Mouse (Mus musculus): ENCODE results near the gene 2410002F23Rik. TPM values are rescaled to one million over a fixed set of nuclear protein-coding genes. Genes with fewer than 3 reads are reported as not detected.
"Not testable (repeated sequence)": the region's sequence is repeated elsewhere in the genome, so short reads cannot be mapped to it uniquely, and the experiment has no call there.

Gene 2410002F23Rik
- polyA plus RNA-seq, 1 experiment = 40.9 TPM

DNA sequence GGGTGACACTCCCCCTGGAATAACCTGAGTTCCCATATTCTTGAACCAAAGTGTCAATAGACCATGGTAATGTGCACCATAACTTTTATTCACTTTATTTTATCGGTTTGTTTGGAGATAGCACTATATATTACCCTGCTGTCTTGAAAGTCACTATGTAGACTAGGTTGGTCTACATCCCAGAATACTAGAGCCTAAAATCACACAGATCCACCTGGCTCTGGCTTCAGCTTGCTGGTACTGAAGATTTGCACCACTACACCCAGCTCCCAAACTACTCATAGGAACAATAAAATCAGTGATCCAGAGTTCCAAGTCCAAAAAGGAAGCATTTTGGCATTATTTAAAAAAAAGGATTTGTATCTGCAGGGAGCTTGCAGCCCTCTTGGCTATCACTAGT, 30.9 kb upstream of the 2410002F23Rik start, which contains the start of gene Klk1b5:
Gene Klk1b5 (plus strand): TSS at position 301 of the 400 bp plus-strand sequence.
- no peak within 1 kb of the TSS for H3ac ChIP-seq (ENCODE audit: control insufficient read depth, insufficient read length)
- TF ChIP-seq POLR2AphosphoS2 (IDR thresholded peaks at IDR 0.05; ENCODE audit: insufficient read length, low read depth) = no peak
- TF ChIP-seq MYOD1 (IDR thresholded peaks at IDR 0.05; ENCODE audit: control insufficient read depth in 1 of 3, insufficient read length in 2 of 3, low read depth in 2 of 3) = no peak
- TF ChIP-seq USF1 (IDR thresholded peaks at IDR 0.05; ENCODE audit: low read depth) = no peak
- no peak for TF ChIP-seq TCF3 (IDR thresholded peaks at IDR 0.05; ENCODE audit: insufficient read length, low read depth)
- TF ChIP-seq MAX (IDR thresholded peaks at IDR 0.05; ENCODE audit: low read depth) = no peak
- TF ChIP-seq CEBPB (IDR thresholded peaks at IDR 0.05; ENCODE audit: insufficient read depth, poor library complexity, severe bottlenecking) = no peak
- no peak for TF ChIP-seq E2F4 (IDR thresholded peaks at IDR 0.05; ENCODE audit: insufficient read depth)
- no peak for TF ChIP-seq SRF (IDR thresholded peaks at IDR 0.05; ENCODE audit: control insufficient read depth, insufficient read length, low read depth)
- no peak for TF ChIP-seq REST (IDR thresholded peaks at IDR 0.05; ENCODE audit: insufficient read depth, insufficient read length)
- TF ChIP-seq POLR2A (IDR thresholded peaks at IDR 0.05; ENCODE audit: insufficient read length, low read depth) = no peak
- TF ChIP-seq TCF12 (IDR thresholded peaks at IDR 0.05; ENCODE audit: insufficient read depth, poor library complexity, severe bottlenecking) = no peak
- no peak for TF ChIP-seq MYOG (IDR thresholded peaks at IDR 0.05; ENCODE audit: control insufficient read depth in 1 of 3, insufficient read depth in 1 of 3, insufficient read length in 2 of 3, low read depth in 2 of 3)

DNA sequence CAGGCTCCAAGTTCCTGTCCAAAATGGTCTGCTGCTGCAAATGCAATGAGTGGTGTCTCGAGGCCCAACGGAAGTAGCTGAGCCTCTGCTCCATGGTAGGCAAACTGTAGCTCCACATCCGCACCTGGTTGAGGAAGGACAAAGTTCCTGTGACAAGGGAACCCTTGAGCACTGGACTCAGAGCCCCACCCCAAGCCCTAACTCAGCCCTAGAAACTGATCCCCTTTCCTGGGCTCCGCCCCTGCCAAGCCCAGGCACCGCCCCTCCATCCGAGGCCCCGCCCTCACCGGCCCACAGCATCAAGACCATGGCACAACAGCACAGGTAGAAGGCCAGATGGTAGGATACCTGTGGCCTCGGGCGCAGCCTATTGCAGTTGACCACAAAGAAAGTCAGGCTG, 24.9 kb upstream of the 2410002F23Rik start:
- not testable (repeated sequence) for H3K79me2 ChIP-seq (ENCODE audit: control insufficient read depth, insufficient read depth); H3ac ChIP-seq (ENCODE audit: control insufficient read depth, insufficient read length); H3K36me3 ChIP-seq (ENCODE audit: control insufficient read depth, insufficient read depth); H3K27me3 ChIP-seq (ENCODE audit: control insufficient read depth, insufficient read depth, insufficient read length); H3K4me2 ChIP-seq (ENCODE audit: low read depth); H3K4me3 ChIP-seq

More for the DNA sequence above, 30.9 kb upstream of the 2410002F23Rik start, which contains the start of gene Klk1b5:
- no peaks in the 10 kb centered on the region for H3K79me2 ChIP-seq (ENCODE audit: control insufficient read depth, insufficient read depth)
- no peak within 1 kb of the TSS for H3K4me2 ChIP-seq (ENCODE audit: low read depth)
- H3K27me3 ChIP-seq (ENCODE audit: control insufficient read depth, insufficient read depth, insufficient read length) = peaks cover 7% of the 10 kb centered on the region
- no peak within 1 kb of the TSS for H3K4me3 ChIP-seq
- H3K36me3 ChIP-seq (ENCODE audit: control insufficient read depth, insufficient read depth) = no peaks in the 10 kb centered on the region

DNA sequence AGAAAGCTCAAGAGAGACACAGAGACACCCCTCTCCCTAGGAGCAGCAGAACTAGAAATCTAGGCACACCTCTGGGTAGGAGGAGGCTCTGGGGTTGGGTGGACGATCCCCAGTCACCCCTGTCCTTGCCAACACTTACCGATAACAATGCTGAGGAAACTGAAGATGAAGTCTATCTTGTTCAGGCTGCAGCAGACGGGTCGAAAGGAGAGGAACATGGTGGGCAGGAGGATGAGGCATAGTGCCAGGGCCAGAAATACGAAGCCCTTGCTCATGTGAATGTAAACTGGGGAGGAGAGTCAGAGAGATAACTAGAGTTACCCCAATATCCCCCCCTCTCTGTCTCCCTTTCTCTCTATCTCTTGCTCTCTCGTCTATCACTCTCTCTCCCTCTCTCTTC, 24.2 kb upstream of the 2410002F23Rik start:
- H3ac ChIP-seq (ENCODE audit: control insufficient read depth, insufficient read length); H3K79me2 ChIP-seq (ENCODE audit: control insufficient read depth, insufficient read depth); H3K36me3 ChIP-seq (ENCODE audit: control insufficient read depth, insufficient read depth); H3K4me3 ChIP-seq; H3K4me2 ChIP-seq (ENCODE audit: low read depth): not testable (repeated sequence)
- peaks cover 12% of the 10 kb centered on the region for H3K27me3 ChIP-seq (ENCODE audit: control insufficient read depth, insufficient read depth, insufficient read length)

DNA sequence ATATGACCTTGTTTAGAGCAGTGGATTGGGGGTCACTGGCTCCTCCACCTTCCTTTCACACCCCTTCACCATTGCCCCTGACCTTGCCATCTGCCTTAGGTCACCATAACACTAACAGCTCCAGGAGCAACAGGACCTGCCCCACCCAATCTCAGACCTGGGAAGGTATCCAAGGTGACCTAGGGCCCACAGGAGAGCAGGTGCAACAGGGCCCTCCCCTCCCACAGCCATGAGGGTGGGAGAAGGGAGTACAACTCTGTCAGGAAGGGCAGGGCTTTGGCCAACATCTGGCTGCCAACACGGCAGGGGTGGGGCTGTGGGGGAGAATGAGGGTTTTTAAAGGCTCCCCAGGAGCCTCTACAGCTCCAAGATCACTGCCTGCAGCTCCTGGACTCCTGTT, 21.4 kb upstream of the 2410002F23Rik start, which contains the start of gene Klk1:
Gene Klk1 (plus strand): TSS at position 285 of the 400 bp plus-strand sequence.
- H3ac ChIP-seq (ENCODE audit: control insufficient read depth, insufficient read length) = no peak within 1 kb of the TSS
- no peak for TF ChIP-seq E2F4 (IDR thresholded peaks at IDR 0.05; ENCODE audit: insufficient read depth)
- no peak for TF ChIP-seq CEBPB (IDR thresholded peaks at IDR 0.05; ENCODE audit: insufficient read depth, poor library complexity, severe bottlenecking)
- TF ChIP-seq TCF3 (IDR thresholded peaks at IDR 0.05; ENCODE audit: insufficient read length, low read depth) = no peak
- no peak for TF ChIP-seq MYOG (IDR thresholded peaks at IDR 0.05; ENCODE audit: control insufficient read depth in 1 of 3, insufficient read depth in 1 of 3, insufficient read length in 2 of 3, low read depth in 2 of 3)
- TF ChIP-seq MAX (IDR thresholded peaks at IDR 0.05; ENCODE audit: low read depth) = no peak
- TF ChIP-seq MYOD1 (IDR thresholded peaks at IDR 0.05; ENCODE audit: control insufficient read depth in 1 of 3, insufficient read length in 2 of 3, low read depth in 2 of 3) = no peak
- TF ChIP-seq REST (IDR thresholded peaks at IDR 0.05; ENCODE audit: insufficient read depth, insufficient read length) = no peak
- TF ChIP-seq POLR2AphosphoS2 (IDR thresholded peaks at IDR 0.05; ENCODE audit: insufficient read length, low read depth) = no peak
- TF ChIP-seq USF1 (IDR thresholded peaks at IDR 0.05; ENCODE audit: low read depth) = no peak
- TF ChIP-seq SRF (IDR thresholded peaks at IDR 0.05; ENCODE audit: control insufficient read depth, insufficient read length, low read depth) = no peak
- no peak for TF ChIP-seq TCF12 (IDR thresholded peaks at IDR 0.05; ENCODE audit: insufficient read depth, poor library complexity, severe bottlenecking)
- TF ChIP-seq POLR2A (IDR thresholded peaks at IDR 0.05; ENCODE audit: insufficient read length, low read depth) = no peak
- no peaks in the 10 kb centered on the region for H3K79me2 ChIP-seq (ENCODE audit: control insufficient read depth, insufficient read depth)
- H3K27me3 ChIP-seq (ENCODE audit: control insufficient read depth, insufficient read depth, insufficient read length) = peaks cover 33% of the 10 kb centered on the region
- no peak within 1 kb of the TSS for H3K4me2 ChIP-seq (ENCODE audit: low read depth)
- H3K36me3 ChIP-seq (ENCODE audit: control insufficient read depth, insufficient read depth) = no peaks in the 10 kb centered on the region
- H3K4me3 ChIP-seq = no peak within 1 kb of the TSS

DNA sequence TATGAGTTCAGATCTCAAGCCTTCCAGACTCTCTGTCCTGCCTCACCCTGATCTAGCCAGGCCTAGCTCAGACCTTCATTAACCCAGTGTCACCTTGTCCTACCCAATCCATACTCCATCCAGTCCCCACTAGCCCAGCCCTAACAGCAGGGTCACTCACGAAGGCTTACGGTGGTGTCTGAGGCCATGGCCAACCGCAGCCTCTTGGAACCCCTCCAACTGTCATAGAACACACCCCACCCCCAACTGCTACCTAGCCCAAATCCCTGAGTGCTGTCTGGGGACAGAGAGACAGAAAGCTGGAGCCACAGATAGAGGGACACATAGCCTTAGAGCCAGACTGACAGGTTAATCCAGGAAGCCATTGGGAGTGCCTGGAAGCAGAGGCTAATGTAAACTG, 10.6 kb upstream of the 2410002F23Rik start, which contains the start of gene Gm36864:
Gene Gm36864 (plus strand): TSS at position 269 of the 400 bp plus-strand sequence.
- Histone ChIP-seq H3K27me3 (ENCODE audit: control insufficient read depth, insufficient read depth, insufficient read length) (peaks cover 30% of the 10 kb centered on the region), H3K36me3 (ENCODE audit: control insufficient read depth, insufficient read depth) (no peaks in the 10 kb centered on the region), H3K4me3 (no peak within 1 kb of the TSS), H3K79me2 (ENCODE audit: control insufficient read depth, insufficient read depth) (no peaks in the 10 kb centered on the region), H3ac (ENCODE audit: control insufficient read depth, insufficient read length) (no peak within 1 kb of the TSS), H3K4me2 (ENCODE audit: low read depth) (no peak within 1 kb of the TSS)
- TF ChIP-seq CEBPB (IDR thresholded peaks at IDR 0.05; ENCODE audit: insufficient read depth, poor library complexity, severe bottlenecking) (no peak), TCF12 (IDR thresholded peaks at IDR 0.05; ENCODE audit: insufficient read depth, poor library complexity, severe bottlenecking) (no peak), MYOG (IDR thresholded peaks at IDR 0.05; ENCODE audit: control insufficient read depth in 1 of 3, insufficient read depth in 1 of 3, insufficient read length in 2 of 3, low read depth in 2 of 3) (no peak), E2F4 (IDR thresholded peaks at IDR 0.05; ENCODE audit: insufficient read depth) (no peak), TCF3 (IDR thresholded peaks at IDR 0.05; ENCODE audit: insufficient read length, low read depth) (no peak), POLR2AphosphoS2 (IDR thresholded peaks at IDR 0.05; ENCODE audit: insufficient read length, low read depth) (no peak), POLR2A (IDR thresholded peaks at IDR 0.05; ENCODE audit: insufficient read length, low read depth) (no peak), MYOD1 (IDR thresholded peaks at IDR 0.05; ENCODE audit: control insufficient read depth in 1 of 3, insufficient read length in 2 of 3, low read depth in 2 of 3) (no peak), SRF (IDR thresholded peaks at IDR 0.05; ENCODE audit: control insufficient read depth, insufficient read length, low read depth) (no peak), MAX (IDR thresholded peaks at IDR 0.05; ENCODE audit: low read depth) (no peak), USF1 (IDR thresholded peaks at IDR 0.05; ENCODE audit: low read depth) (no peak)

Measured in myocyte (in vitro differentiated cells).